Mouse (Mus musculus): ENCODE data around the gene Frmd4b. TPM values are rescaled to one million over a fixed set of nuclear protein-coding genes. Genes with fewer than 3 reads are reported as not detected.

Gene Frmd4b
- polyA plus RNA-seq, 1 experiment from 2014 or later = 21.5 TPM

- ChIA-PET CTCF (interaction anchor here (1.7 to 3.0 kb wide), 2 partner anchors 9 to 39 kb away, joined by 4 to 7 read pairs; no protein-coding TSS in a partner anchor), POLR2A (no interaction called here)
- ATAC-seq (no peak), DNase-seq (ENCODE audit: low read depth, low spot score) (no peak)
- no peak for TF ChIP-seq CTCF (IDR thresholded peaks at IDR 0.05)
- in situ Hi-C loops (cut with MboI; ENCODE audit: low pct_unique_long_range_greater_than_20kb) = no loop called here
- peaks cover 10% of the 10 kb centered on the region for H3K27me3 ChIP-seq
Measured at GRCm38 (mm10) chr6:97485886-97486386, 131.4 kb downstream of the Frmd4b start.

- ChIA-PET POLR2A (no interaction called here), CTCF (no interaction called here)
- ATAC-seq = no peak
- no peak for DNase-seq (ENCODE audit: low read depth, low spot score)
- TF ChIP-seq CTCF (IDR thresholded peaks at IDR 0.05) = no peak
- in situ Hi-C loops (cut with MboI; ENCODE audit: low pct_unique_long_range_greater_than_20kb) = no loop called here
- peaks cover 11% of the 10 kb centered on the region for H3K27me3 ChIP-seq
Measured at GRCm38 (mm10) chr6:97481912-97482311, 135.4 kb downstream of the Frmd4b start.

GRCm38 (mm10) chr6:97478981-97479860 is 138.1 kb downstream of the Frmd4b start:
- POLR2A ChIA-PET = no interaction called here
- peaks cover 12% of the 10 kb centered on the region for H3K27me3 ChIP-seq
- ATAC-seq = no peak
- no peak for DNase-seq (ENCODE audit: low read depth, low spot score)
- CTCF ChIA-PET = interaction anchor here (1.4 kb wide), 1 partner anchor 9 kb away, joined by 3 read pairs; no protein-coding TSS in a partner anchor
- no peak for TF ChIP-seq CTCF (IDR thresholded peaks at IDR 0.05)
- in situ Hi-C loops (cut with MboI; ENCODE audit: low pct_unique_long_range_greater_than_20kb) = no loop called here

GRCm38 (mm10) chr6:97473672-97474071 is 143.7 kb downstream of the Frmd4b start:
- ChIA-PET CTCF (interaction anchor here (1.9 kb wide), 1 partner anchor 22 kb away, joined by 4 read pairs; no protein-coding TSS in a partner anchor), POLR2A (interaction anchor here (0.6 kb wide), 1 partner anchor 996 kb away, joined by 5 read pairs; no protein-coding TSS in a partner anchor)
- TF ChIP-seq CTCF (IDR thresholded peaks at IDR 0.05) = no peak
- DNase-seq (ENCODE audit: low read depth, low spot score) (no peak), ATAC-seq (no peak)
- peaks cover 12% of the 10 kb centered on the region for H3K27me3 ChIP-seq
- in situ Hi-C loops (cut with MboI; ENCODE audit: low pct_unique_long_range_greater_than_20kb) = no loop called here

GRCm38 (mm10) chr6:97472873-97473550 is 144.3 kb downstream of the Frmd4b start:
- in situ Hi-C loops (cut with MboI; ENCODE audit: low pct_unique_long_range_greater_than_20kb) = no loop called here
- ChIA-PET CTCF (interaction anchor here (1.9 kb wide), 1 partner anchor 21 kb away, joined by 4 read pairs; no protein-coding TSS in a partner anchor), POLR2A (interaction anchor here (0.6 kb wide), 1 partner anchor 997 kb away, joined by 5 read pairs; no protein-coding TSS in a partner anchor)
- H3K27me3 ChIP-seq = peaks cover 12% of the 10 kb centered on the region
- DNase-seq (ENCODE audit: low read depth, low spot score) (no peak), ATAC-seq (no peak)
- TF ChIP-seq CTCF (IDR thresholded peaks at IDR 0.05) = no peak

GRCm38 (mm10) chr6:97463898-97464524 is 153.3 kb downstream of the Frmd4b start:
- peaks cover 15% of the 10 kb centered on the region for H3K27me3 ChIP-seq
- no peak for ATAC-seq
- no peak for DNase-seq (ENCODE audit: low read depth, low spot score)
- in situ Hi-C loops (cut with MboI; ENCODE audit: low pct_unique_long_range_greater_than_20kb) = no loop called here
- CTCF ChIA-PET = no interaction called here
- TF ChIP-seq CTCF (IDR thresholded peaks at IDR 0.05) = no peak
- POLR2A ChIA-PET = no interaction called here

- peaks cover 15% of the 10 kb centered on the region for H3K27me3 ChIP-seq
- DNase-seq (ENCODE audit: low read depth, low spot score) (no peak), ATAC-seq (no peak)
- no peak for TF ChIP-seq CTCF (IDR thresholded peaks at IDR 0.05)
- in situ Hi-C loops (cut with MboI; ENCODE audit: low pct_unique_long_range_greater_than_20kb) = no loop called here
- POLR2A ChIA-PET = no interaction called here
- CTCF ChIA-PET = interaction anchor here (0.8 kb wide), 1 partner anchor 9 kb away, joined by 3 read pairs; no protein-coding TSS in a partner anchor
Measured at GRCm38 (mm10) chr6:97462421-97462820, 154.9 kb downstream of the Frmd4b start.

DNA sequence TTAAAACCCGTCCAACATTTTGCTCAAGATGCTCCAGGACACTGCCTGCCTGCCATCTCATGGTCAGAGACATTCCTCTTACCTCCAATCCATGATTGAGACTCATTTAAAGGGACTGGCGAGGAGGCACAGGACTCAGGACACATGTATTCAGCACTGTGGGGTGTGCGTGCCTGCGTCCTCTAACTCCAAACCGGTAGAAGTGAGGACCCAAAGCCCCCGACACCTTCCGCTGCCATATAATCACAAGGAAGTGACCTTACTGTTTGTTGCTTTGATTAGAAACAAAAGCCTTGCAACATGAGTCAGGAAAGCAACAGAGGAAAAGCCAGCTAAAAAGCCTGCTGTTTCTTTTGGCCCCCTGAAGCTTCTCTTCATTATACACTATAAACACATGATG is 158.2 kb downstream of the Frmd4b start:
- ChIA-PET POLR2A (no interaction called here), CTCF (no interaction called here)
- ATAC-seq = no peak
- peaks cover under 1% of the 10 kb centered on the region for H3K27me3 ChIP-seq
- no peak for TF ChIP-seq CTCF (IDR thresholded peaks at IDR 0.05)
- in situ Hi-C loops (cut with MboI; ENCODE audit: low pct_unique_long_range_greater_than_20kb) = no loop called here
- DNase-seq (ENCODE audit: low read depth, low spot score) = no peak

DNA sequence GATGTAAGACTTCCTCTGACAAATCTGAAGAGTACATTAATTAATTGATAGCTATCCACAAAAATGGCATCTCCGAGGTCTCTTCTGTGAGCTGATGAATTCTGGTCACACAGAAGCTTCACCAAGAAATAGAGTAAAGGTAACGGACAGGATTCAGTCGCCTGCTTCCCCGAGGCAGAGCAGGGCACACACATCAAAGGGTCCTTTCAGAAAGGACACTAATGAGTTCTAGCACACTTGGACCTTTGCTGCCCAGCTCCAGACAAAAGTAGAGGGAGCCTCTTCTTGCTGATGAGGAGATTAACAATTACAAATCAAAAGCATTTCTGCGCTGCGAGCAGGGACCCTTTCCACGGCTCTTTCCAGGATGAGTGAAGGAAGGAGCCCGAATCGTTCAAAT is 159.0 kb downstream of the Frmd4b start:
- H3K27me3 ChIP-seq = no peaks in the 10 kb centered on the region
- no peak for TF ChIP-seq CTCF (IDR thresholded peaks at IDR 0.05)
- ATAC-seq (no peak), DNase-seq (ENCODE audit: low read depth, low spot score) (no peak)
- ChIA-PET CTCF (no interaction called here), POLR2A (no interaction called here)
- in situ Hi-C loops (cut with MboI; ENCODE audit: low pct_unique_long_range_greater_than_20kb) = no loop called here

GRCm38 (mm10) chr6:97457954-97458353 is 159.4 kb downstream of the Frmd4b start:
- no peak for TF ChIP-seq CTCF (IDR thresholded peaks at IDR 0.05)
- DNase-seq (ENCODE audit: low read depth, low spot score) = no peak
- ATAC-seq = no peak
- CTCF ChIA-PET = no interaction called here
- POLR2A ChIA-PET = no interaction called here
- no peaks in the 10 kb centered on the region for H3K27me3 ChIP-seq
- in situ Hi-C loops (cut with MboI; ENCODE audit: low pct_unique_long_range_greater_than_20kb) = no loop called here

All from Patski (cell line).